Mouse (Mus musculus) midbrain, embryonic 11.5 days (tissue): Measurements from ENCODE around the gene Pbx1. TPM values are rescaled to one million over a fixed set of nuclear protein-coding genes. Genes with fewer than 3 reads are reported as not detected.
A peak's percentile ranks its signal among the peaks of the same experiment; 100 is the strongest.

Experiments
- ATAC-seq: fragments of 200-750 bp; cut with Nextera tagmentation; 2 replicates; pipeline ENCODE4 v1.8.0; 2017; ENCODE audit warnings: moderate TSS enrichment, moderate library complexity; ENCODE audit not compliant: low FRiP score
- DNase-seq: peaks from one replicate; pipeline ENCODE4 v3.0.0; 2015; ENCODE audit warnings: low spot score; ENCODE audit errors: missing footprints
- H3K27ac ChIP-seq: fragments of 300-500 bp; sonication (generic); 2 replicates; pipeline ENCODE4 v1.5.1; 2014; ENCODE audit warnings: low read depth, low read length
- H3K27me3 ChIP-seq: fragments of 300-500 bp; sonication (generic); 2 replicates; pipeline ENCODE4 v1.6.1; 2014; ENCODE audit warnings: mild to moderate bottlenecking, low read length, moderate library complexity, mixed read lengths; ENCODE audit not compliant: control insufficient read depth, insufficient read depth
- H3K36me3 ChIP-seq: fragments of 300-500 bp; sonication (generic); 2 replicates; pipeline ENCODE4 v1.6.1; 2014; ENCODE audit warnings: mild to moderate bottlenecking, low read length, moderate library complexity, mixed read lengths; ENCODE audit not compliant: control insufficient read depth, insufficient read depth
- H3K4me1 ChIP-seq: fragments of 300-500 bp; sonication (generic); 2 replicates; pipeline ENCODE4 v1.6.1; 2014; ENCODE audit warnings: low read length; ENCODE audit not compliant: control insufficient read depth, insufficient read depth
- H3K4me2 ChIP-seq: fragments of 300-500 bp; sonication (generic); 2 replicates; pipeline ENCODE4 v1.6.1; 2014; ENCODE audit warnings: mild to moderate bottlenecking, moderate library complexity
- H3K4me3 ChIP-seq: fragments of 300-500 bp; sonication (generic); 2 replicates; pipeline ENCODE4 v1.5.1; 2014; ENCODE audit warnings: low read depth, low read length
- H3K9ac ChIP-seq: fragments of 300-500 bp; sonication (generic); 2 replicates; pipeline ENCODE4 v1.6.1; 2014; ENCODE audit warnings: low read length
- H3K9me3 ChIP-seq: fragments of 300-500 bp; sonication (generic); 2 replicates; pipeline ENCODE4 v1.6.1; 2016; ENCODE audit warnings: low read length; ENCODE audit not compliant: control insufficient read depth
- WGBS: fragments of 180-500 bp; shearing (Covaris S2); extraction: QIAGEN DNeasy Blood & Tissue Kit; methylation state at CpG from one replicate; pipeline ENCODE4 v1.1.7; 2014; 5-methylcytosine and 5-hydroxymethylcytosine counted together
- polyA plus RNA-seq: library from polyadenylated mRNA; unstranded; fragments of >200 nt; fragmentation: Nextera tagmentation; extraction: Ambion mirVana; gene quantifications from 2 replicates; pipeline ENCODE4 v1.2.1, GENCODE M21; 2014

Pbx1 gene
- polyA plus RNA-seq, 1 experiment from 2014 or later = 49.3 TPM

GRCm38 (mm10) chr1:168292106-168292505 is 140.0 kb downstream of the Pbx1 start:
- no peak overlapping the region for H3K9ac ChIP-seq
- H3K9me3 ChIP-seq = no peaks in the 10 kb centered on the region
- H3K4me1 ChIP-seq = peaks cover 55% of the 10 kb centered on the region
- no peaks in the 10 kb centered on the region for H3K36me3 ChIP-seq
- DNase-seq = no peak
- no peak overlapping the region; the same call in 1 of the 2 replicates for H3K27ac ChIP-seq
- H3K27me3 ChIP-seq = no peaks in the 10 kb centered on the region
- no peak overlapping the region for H3K4me2 ChIP-seq
- no peak overlapping the region for H3K4me3 ChIP-seq
- 81% methylated on average over 9 of the region's 9 CpGs for WGBS
- no peak for ATAC-seq

GRCm38 (mm10) chr1:168291643-168292040 is 140.4 kb downstream of the Pbx1 start:
- H3K4me2 ChIP-seq = no peak overlapping the region
- H3K27me3 ChIP-seq = no peaks in the 10 kb centered on the region
- H3K27ac ChIP-seq = peak overlapping the region; percentile 35
- no peaks in the 10 kb centered on the region for H3K9me3 ChIP-seq
- H3K4me3 ChIP-seq = no peak overlapping the region
- no peak overlapping the region for H3K9ac ChIP-seq
- H3K4me1 ChIP-seq = peaks cover 59% of the 10 kb centered on the region
- DNase-seq (no peak), ATAC-seq (no peak)
- 60% methylated on average over 6 of the region's 6 CpGs for WGBS
- no peaks in the 10 kb centered on the region for H3K36me3 ChIP-seq

- Histone ChIP-seq H3K4me2 (no peak overlapping the region), H3K36me3 (no peaks in the 10 kb centered on the region), H3K27ac (peak overlapping the region; percentile 35), H3K4me3 (no peak overlapping the region), H3K27me3 (no peaks in the 10 kb centered on the region), H3K4me1 (peaks cover 60% of the 10 kb centered on the region), H3K9me3 (no peaks in the 10 kb centered on the region), H3K9ac (no peak overlapping the region)
- WGBS = 73% methylated on average over 11 of the region's 11 CpGs
- DNase-seq (no peak), ATAC-seq (no peak)
Measured at GRCm38 (mm10) chr1:168291001-168291642, 140.9 kb downstream of the Pbx1 start.

GRCm38 (mm10) chr1:168290236-168290985 is 141.7 kb downstream of the Pbx1 start:
- WGBS = 79% methylated on average over 8 of the region's 8 CpGs
- Histone ChIP-seq H3K9me3 (no peaks in the 10 kb centered on the region), H3K36me3 (no peaks in the 10 kb centered on the region), H3K4me1 (peaks cover 65% of the 10 kb centered on the region), H3K4me2 (no peak overlapping the region), H3K27ac (no peak overlapping the region), H3K27me3 (no peaks in the 10 kb centered on the region), H3K9ac (no peak overlapping the region), H3K4me3 (no peak overlapping the region)
- no peak for DNase-seq
- ATAC-seq = no peak

GRCm38 (mm10) chr1:168288891-168289545 is 143.1 kb downstream of the Pbx1 start:
- Histone ChIP-seq H3K27me3 (no peaks in the 10 kb centered on the region), H3K4me1 (peaks cover 79% of the 10 kb centered on the region), H3K9ac (peak overlapping the region; percentile 59), H3K9me3 (no peaks in the 10 kb centered on the region), H3K4me2 (no peak overlapping the region), H3K27ac (peak overlapping the region; percentile 97), H3K4me3 (no peak overlapping the region), H3K36me3 (no peaks in the 10 kb centered on the region)
- ATAC-seq (peak; percentile 5; the same call in 1 of the 2 replicates), DNase-seq (no peak)
- 43% methylated on average over 10 of the region's 10 CpGs for WGBS

GRCm38 (mm10) chr1:168287843-168288591 is 144.1 kb downstream of the Pbx1 start:
- H3K27ac ChIP-seq = peak overlapping the region; percentile 97
- H3K4me3 ChIP-seq = no peak overlapping the region
- H3K36me3 ChIP-seq = no peaks in the 10 kb centered on the region
- no peaks in the 10 kb centered on the region for H3K9me3 ChIP-seq
- H3K27me3 ChIP-seq = no peaks in the 10 kb centered on the region
- peak; percentile 66 for ATAC-seq
- peaks cover 83% of the 10 kb centered on the region for H3K4me1 ChIP-seq
- peak overlapping the region; percentile 59 for H3K9ac ChIP-seq
- 26% methylated on average over 23 of the region's 23 CpGs for WGBS
- H3K4me2 ChIP-seq = peak overlapping the region; percentile 35
- peak; percentile 93 for DNase-seq

GRCm38 (mm10) chr1:168286862-168287650 is 145.0 kb downstream of the Pbx1 start:
- DNase-seq = peak; percentile 92
- H3K27ac ChIP-seq = peak overlapping the region; percentile 97
- no peaks in the 10 kb centered on the region for H3K36me3 ChIP-seq
- no peaks in the 10 kb centered on the region for H3K9me3 ChIP-seq
- no peak overlapping the region for H3K4me3 ChIP-seq
- ATAC-seq = peak; percentile 71
- peak overlapping the region; percentile 35 for H3K4me2 ChIP-seq
- peaks cover 80% of the 10 kb centered on the region for H3K4me1 ChIP-seq
- no peaks in the 10 kb centered on the region for H3K27me3 ChIP-seq
- WGBS = 9% methylated on average over 2 of the region's 2 CpGs
- peak overlapping the region; percentile 59 for H3K9ac ChIP-seq

- H3K4me1 ChIP-seq = peaks cover 58% of the 10 kb centered on the region
- peak; percentile 90 for DNase-seq
- H3K27me3 ChIP-seq = no peaks in the 10 kb centered on the region
- ATAC-seq = no peak
- H3K4me2 ChIP-seq = no peak overlapping the region
- no peak overlapping the region for H3K9ac ChIP-seq
- peak overlapping the region; percentile 45 for H3K27ac ChIP-seq
- no peak overlapping the region for H3K4me3 ChIP-seq
- no peaks in the 10 kb centered on the region for H3K36me3 ChIP-seq
- no peaks in the 10 kb centered on the region for H3K9me3 ChIP-seq
- WGBS = 21% methylated on average over 9 of the region's 9 CpGs
Measured at GRCm38 (mm10) chr1:168284566-168285141, 147.4 kb downstream of the Pbx1 start.
